Mouse (Mus musculus): Measurements from ENCODE around the gene Rbpj. TPM values are rescaled to one million over a fixed set of nuclear protein-coding genes. Genes with fewer than 3 reads are reported as not detected.
A peak's percentile ranks its signal among the peaks of the same experiment; 100 is the strongest.

Rbpj gene
- total RNA-seq, 1 experiment from 2014 or later, result 37.7 TPM

DNA sequence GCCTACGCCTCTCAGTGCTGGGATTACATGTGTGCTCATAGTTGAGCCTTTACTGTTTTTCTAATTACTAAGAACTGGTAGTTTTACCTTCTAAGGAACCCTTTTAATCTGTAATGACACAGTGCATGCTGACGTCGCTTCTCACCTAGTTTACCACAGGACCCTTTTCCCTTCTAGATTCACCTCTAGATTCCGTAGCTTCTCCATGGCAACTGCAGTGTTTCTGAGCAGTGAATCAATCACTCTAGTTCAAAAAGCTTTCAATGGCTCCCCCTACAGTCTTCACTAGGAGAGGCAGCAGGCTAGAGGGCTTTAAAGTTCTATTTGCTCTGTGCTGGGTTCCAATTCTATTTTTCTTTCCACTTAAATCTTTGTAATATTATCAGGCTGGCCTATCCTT lies 128.3 kb downstream of the Rbpj start:
- peak; percentile 41 to 56; a peak in 3 of 4 replicates for ATAC-seq (replicated peaks in 1 of 2; ENCODE audit: insufficient read depth in 1 of 2, low FRiP score in 2 of 2, low TSS enrichment in 1 of 2, low read depth in 1 of 2, poor library complexity in 2 of 2, severe bottlenecking in 2 of 2)

GRCm38 (mm10) chr5:53598510-53598909 lies 132.6 kb downstream of the Rbpj start:
- no peak for ATAC-seq (replicated peaks in 1 of 2; ENCODE audit: insufficient read depth in 1 of 2, low FRiP score in 2 of 2, low TSS enrichment in 1 of 2, low read depth in 1 of 2, poor library complexity in 2 of 2, severe bottlenecking in 2 of 2)

GRCm38 (mm10) chr5:53599116-53599515 lies 133.2 kb downstream of the Rbpj start:
- ATAC-seq (replicated peaks in 1 of 2; ENCODE audit: insufficient read depth in 1 of 2, low FRiP score in 2 of 2, low TSS enrichment in 1 of 2, low read depth in 1 of 2, poor library complexity in 2 of 2, severe bottlenecking in 2 of 2), result no peak

GRCm38 (mm10) chr5:53602194-53602593 lies 136.2 kb downstream of the Rbpj start:
- ATAC-seq (replicated peaks in 1 of 2; ENCODE audit: insufficient read depth in 1 of 2, low FRiP score in 2 of 2, low TSS enrichment in 1 of 2, low read depth in 1 of 2, poor library complexity in 2 of 2, severe bottlenecking in 2 of 2), result no peak

DNA sequence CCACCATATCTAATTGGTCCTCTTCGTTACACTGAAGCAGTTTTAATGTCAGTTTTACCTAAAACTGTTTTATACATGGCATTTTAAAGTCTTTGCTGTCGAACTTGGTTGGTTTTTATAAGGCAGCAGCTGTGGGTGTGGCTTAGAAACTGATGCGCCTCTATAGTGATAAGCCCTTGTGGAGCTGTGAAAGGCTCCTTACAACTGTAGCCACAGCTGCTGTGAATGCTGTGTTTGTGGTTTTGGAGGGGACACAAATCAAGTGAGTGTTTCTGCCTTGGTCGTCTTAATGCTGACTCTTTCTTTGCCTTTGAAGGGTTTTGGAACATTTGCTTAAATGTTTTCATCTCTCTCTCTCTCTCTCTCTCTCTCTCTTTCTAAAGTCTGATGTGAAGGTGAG lies 139.5 kb downstream of the Rbpj start:
- ATAC-seq (replicated peaks in 1 of 2; ENCODE audit: insufficient read depth in 1 of 2, low FRiP score in 2 of 2, low TSS enrichment in 1 of 2, low read depth in 1 of 2, poor library complexity in 2 of 2, severe bottlenecking in 2 of 2), result no peak

DNA sequence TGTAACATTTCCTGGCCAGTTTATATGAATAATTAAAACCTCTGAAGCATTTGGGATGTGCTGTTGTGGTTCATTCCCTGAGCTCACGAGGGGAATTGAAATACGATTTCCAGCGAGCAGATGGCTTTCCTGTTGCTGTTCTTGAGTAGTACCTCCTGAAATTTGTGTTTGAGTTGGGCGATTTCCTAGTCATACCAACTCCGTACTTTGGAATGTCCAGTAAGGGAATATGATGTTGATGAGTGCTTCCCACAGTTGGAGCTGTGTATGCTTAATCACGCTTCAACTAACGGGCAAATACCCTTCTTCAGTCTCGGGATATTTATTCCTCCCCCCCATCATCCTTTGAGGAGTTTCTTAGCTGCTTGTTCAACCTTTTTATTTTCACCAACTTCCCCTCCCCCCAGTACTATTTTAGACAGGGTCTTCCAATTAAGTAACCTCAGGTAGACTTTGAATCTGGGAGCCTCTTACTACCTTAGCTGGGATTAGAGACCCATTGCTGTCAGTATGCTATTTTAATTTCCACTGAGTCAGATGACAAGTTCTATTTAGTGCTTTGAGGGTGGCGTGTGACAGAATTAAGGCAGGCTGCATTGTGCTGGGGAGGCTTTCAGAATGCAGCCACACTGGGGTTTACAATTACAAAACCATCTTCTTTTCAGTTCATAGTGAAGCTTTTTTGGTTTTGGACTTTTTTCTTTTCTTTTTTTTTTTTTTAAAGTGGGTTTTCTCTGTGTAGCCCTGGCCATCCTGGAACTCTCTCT lies 141.5 kb downstream of the Rbpj start:
- ATAC-seq (replicated peaks in 1 of 2; ENCODE audit: insufficient read depth in 1 of 2, low FRiP score in 2 of 2, low TSS enrichment in 1 of 2, low read depth in 1 of 2, poor library complexity in 2 of 2, severe bottlenecking in 2 of 2), result no peak

- ATAC-seq (replicated peaks in 1 of 2; ENCODE audit: insufficient read depth in 1 of 2, low FRiP score in 2 of 2, low TSS enrichment in 1 of 2, low read depth in 1 of 2, poor library complexity in 2 of 2, severe bottlenecking in 2 of 2), result no peak
These were observed 152.9 kb downstream of the Rbpj start for GRCm38 (mm10) chr5:53618844-53619243.

DNA sequence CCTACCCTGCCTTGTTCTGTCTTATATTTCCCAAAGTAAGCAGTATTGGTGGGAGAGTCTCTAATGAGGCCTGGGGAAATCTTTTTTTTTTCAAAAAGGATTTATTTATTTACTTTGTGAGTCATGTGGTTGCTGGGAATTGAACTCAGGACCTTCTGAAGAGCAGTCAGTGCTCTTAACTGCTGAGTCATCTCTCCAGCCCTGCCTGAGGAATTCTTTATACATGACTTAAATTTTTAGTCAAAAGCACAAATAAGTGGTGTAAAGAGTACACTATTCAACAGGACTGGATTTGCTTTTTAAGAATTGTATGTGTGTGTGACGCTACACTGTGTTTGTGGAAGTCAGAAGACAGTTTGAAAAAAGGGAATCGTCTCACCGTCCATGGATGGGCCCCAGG lies 166.1 kb downstream of the Rbpj start:
- no peak for ATAC-seq (replicated peaks in 1 of 2; ENCODE audit: insufficient read depth in 1 of 2, low FRiP score in 2 of 2, low TSS enrichment in 1 of 2, low read depth in 1 of 2, poor library complexity in 2 of 2, severe bottlenecking in 2 of 2)

- no peak for ATAC-seq (replicated peaks in 1 of 2; ENCODE audit: insufficient read depth in 1 of 2, low FRiP score in 2 of 2, low TSS enrichment in 1 of 2, low read depth in 1 of 2, poor library complexity in 2 of 2, severe bottlenecking in 2 of 2)
These were observed 170.8 kb downstream of the Rbpj start for GRCm38 (mm10) chr5:53636795-53637194.

- no peak for ATAC-seq (replicated peaks in 1 of 2; ENCODE audit: insufficient read depth in 1 of 2, low FRiP score in 2 of 2, low TSS enrichment in 1 of 2, low read depth in 1 of 2, poor library complexity in 2 of 2, severe bottlenecking in 2 of 2)
These were observed 171.3 kb downstream of the Rbpj start for GRCm38 (mm10) chr5:53637206-53637605.

- no peak for ATAC-seq (replicated peaks in 1 of 2; ENCODE audit: insufficient read depth in 1 of 2, low FRiP score in 2 of 2, low TSS enrichment in 1 of 2, low read depth in 1 of 2, poor library complexity in 2 of 2, severe bottlenecking in 2 of 2)
These were observed 172.7 kb downstream of the Rbpj start for GRCm38 (mm10) chr5:53638647-53639046.

DNA sequence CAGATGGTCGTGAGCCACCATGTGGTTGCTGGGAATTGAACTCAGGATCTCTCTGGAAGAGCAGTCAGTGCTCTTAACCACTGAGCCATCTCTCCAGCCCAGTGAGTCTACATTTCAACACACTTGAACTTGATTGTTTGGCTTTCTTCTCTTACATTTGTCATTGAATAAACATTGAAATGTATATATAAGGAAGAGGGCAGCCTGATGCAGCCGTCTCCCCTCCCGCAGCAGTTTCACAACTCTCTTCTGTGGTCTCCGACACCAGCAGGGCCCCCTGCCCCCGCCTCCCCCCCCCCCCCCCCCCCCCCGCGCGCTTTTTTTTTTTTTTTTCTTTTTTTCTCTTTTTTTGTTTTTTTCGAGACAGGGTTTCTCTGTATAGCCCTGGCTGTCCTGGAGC lies 180.7 kb downstream of the Rbpj start:
- no peak for ATAC-seq (replicated peaks in 1 of 2; ENCODE audit: insufficient read depth in 1 of 2, low FRiP score in 2 of 2, low TSS enrichment in 1 of 2, low read depth in 1 of 2, poor library complexity in 2 of 2, severe bottlenecking in 2 of 2)

DNA sequence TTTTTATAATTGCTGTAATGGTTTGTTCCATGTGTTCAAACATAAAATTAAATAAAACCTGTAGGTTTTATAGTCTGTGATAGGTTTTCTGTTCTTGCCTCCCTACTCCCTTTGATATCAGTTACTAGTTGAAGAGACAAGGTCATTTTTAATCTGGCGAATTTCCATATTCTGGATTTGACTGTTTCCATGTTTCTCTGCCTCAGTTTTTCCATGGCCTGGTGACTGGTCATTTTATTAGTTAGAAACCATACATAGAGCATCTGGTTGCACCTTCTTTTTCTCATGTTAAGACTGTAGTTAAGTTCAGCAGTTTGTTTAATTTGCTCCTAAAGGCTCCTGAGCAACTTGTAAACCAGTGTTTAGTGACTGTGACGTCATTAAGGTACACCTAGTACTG lies 181.4 kb downstream of the Rbpj start:
- ATAC-seq (replicated peaks in 1 of 2; ENCODE audit: insufficient read depth in 1 of 2, low FRiP score in 2 of 2, low TSS enrichment in 1 of 2, low read depth in 1 of 2, poor library complexity in 2 of 2, severe bottlenecking in 2 of 2), result no peak

DNA sequence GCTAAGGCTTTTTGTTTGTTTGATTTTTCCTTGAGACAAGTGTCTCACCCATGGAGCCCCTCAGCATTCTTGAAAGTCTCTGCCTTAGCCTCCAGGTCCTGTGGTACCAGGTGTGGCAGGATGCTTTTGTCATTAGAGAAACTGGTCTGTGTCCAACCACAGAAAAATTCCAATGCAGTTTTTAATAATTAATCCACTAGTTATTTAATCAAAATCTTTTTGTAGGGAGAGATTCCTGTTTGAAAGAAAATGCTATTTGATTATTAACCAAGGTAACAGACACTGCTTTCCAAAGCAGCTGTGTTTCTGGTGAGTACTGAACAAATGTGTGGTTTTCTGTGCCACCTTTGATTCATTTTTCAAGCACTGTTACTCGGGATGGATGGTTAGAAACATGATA lies 190.6 kb downstream of the Rbpj start:
- ATAC-seq (replicated peaks in 1 of 2; ENCODE audit: insufficient read depth in 1 of 2, low FRiP score in 2 of 2, low TSS enrichment in 1 of 2, low read depth in 1 of 2, poor library complexity in 2 of 2, severe bottlenecking in 2 of 2), result no peak

GRCm38 (mm10) chr5:53657925-53658324 lies 192.0 kb downstream of the Rbpj start:
- ATAC-seq (replicated peaks in 1 of 2; ENCODE audit: insufficient read depth in 1 of 2, low FRiP score in 2 of 2, low TSS enrichment in 1 of 2, low read depth in 1 of 2, poor library complexity in 2 of 2, severe bottlenecking in 2 of 2), result 0 out of 4 replicates have a peak, but pooled peaks of 1 of the 2 experiments have one; percentile 22

DNA sequence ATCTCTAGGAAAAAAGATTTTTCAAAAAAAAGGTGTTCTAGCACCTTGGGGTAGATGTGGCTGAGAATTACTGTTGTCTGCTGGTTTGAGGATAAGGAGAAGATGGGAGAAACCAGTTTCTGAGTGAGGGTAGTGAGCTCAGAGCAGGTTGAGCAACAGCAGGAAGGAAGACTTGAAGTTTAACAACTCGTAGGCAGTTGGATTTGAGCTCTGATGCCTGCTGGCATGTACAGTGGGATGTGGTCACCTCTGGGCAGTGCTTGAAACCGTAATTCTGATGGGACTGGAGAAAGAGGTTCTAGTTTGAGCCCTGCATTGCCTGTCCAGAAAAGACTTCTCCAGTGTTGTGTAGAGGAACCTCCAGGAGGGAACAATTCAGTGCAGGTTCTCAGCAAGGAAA lies 195.6 kb downstream of the Rbpj start:
- ATAC-seq (replicated peaks in 1 of 2; ENCODE audit: insufficient read depth in 1 of 2, low FRiP score in 2 of 2, low TSS enrichment in 1 of 2, low read depth in 1 of 2, poor library complexity in 2 of 2, severe bottlenecking in 2 of 2), result no peak

DNA sequence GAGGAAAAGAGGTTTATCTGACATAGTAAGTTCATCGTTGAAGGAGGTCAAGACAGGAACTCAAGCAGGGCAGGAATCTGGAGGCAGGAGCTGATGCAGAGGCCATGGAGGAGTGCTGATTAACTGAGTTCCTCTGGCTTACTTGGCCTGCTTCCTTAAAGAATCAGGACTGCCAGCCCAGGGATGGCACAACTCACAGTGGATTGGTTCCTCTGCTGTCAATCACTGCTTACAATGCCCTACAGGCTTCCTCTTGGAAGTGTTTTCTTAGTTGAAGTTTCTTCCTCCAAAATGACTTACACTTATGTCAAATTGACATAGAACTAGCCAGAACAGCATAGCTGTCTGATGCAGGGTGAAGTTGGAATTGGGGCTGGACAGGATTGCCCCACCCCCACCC lies 196.5 kb downstream of the Rbpj start:
- peak; percentile 28 to 34; a peak in 2 of 4 replicates for ATAC-seq (replicated peaks in 1 of 2; ENCODE audit: insufficient read depth in 1 of 2, low FRiP score in 2 of 2, low TSS enrichment in 1 of 2, low read depth in 1 of 2, poor library complexity in 2 of 2, severe bottlenecking in 2 of 2)

GRCm38 (mm10) chr5:53663665-53664064 lies 197.7 kb downstream of the Rbpj start:
- ATAC-seq (replicated peaks in 1 of 2; ENCODE audit: insufficient read depth in 1 of 2, low FRiP score in 2 of 2, low TSS enrichment in 1 of 2, low read depth in 1 of 2, poor library complexity in 2 of 2, severe bottlenecking in 2 of 2), result no peak

- no peak for ATAC-seq (replicated peaks in 1 of 2; ENCODE audit: insufficient read depth in 1 of 2, low FRiP score in 2 of 2, low TSS enrichment in 1 of 2, low read depth in 1 of 2, poor library complexity in 2 of 2, severe bottlenecking in 2 of 2)
These were observed 202.1 kb downstream of the Rbpj start for GRCm38 (mm10) chr5:53668021-53668420.
